Mouse (Mus musculus): ENCODE measurements around the gene Agtpbp1. TPM values are rescaled to one million over a fixed set of nuclear protein-coding genes. Genes with fewer than 3 reads are reported as not detected.

Gene Agtpbp1
- polyA plus RNA-seq, 1 experiment from 2014 or later: 11.3 TPM

- Histone ChIP-seq H3K9me3 (replicated peaks) (no peaks in the 10 kb centered on the region), H3K4me1 (no peaks in the 10 kb centered on the region), H3K4me3 (no peak overlapping the region), H3K36me3 (peaks cover 3% of the 10 kb centered on the region; the same call in 1 of the 2 replicates), H3K27me3 (ENCODE audit: low read depth, poor library complexity, severe bottlenecking) (no peaks in the 10 kb centered on the region), H3K27ac (replicated peaks) (no peak overlapping the region)
- DNase-seq (ENCODE audit: low spot score): no peak
- 91% methylated on average over 6 of the region's 6 CpGs for WGBS
These were observed 65.5 kb downstream of the Agtpbp1 start for GRCm38 (mm10) chr13:59519479-59519878.

- no peaks in the 10 kb centered on the region for H3K9me3 ChIP-seq (replicated peaks)
These were observed 67.0 kb downstream of the Agtpbp1 start for GRCm38 (mm10) chr13:59518016-59518415.

GRCm38 (mm10) chr13:59515074-59515473, 70.0 kb downstream of the Agtpbp1 start:
- Histone ChIP-seq H3K27me3 (ENCODE audit: low read depth, poor library complexity, severe bottlenecking) (no peaks in the 10 kb centered on the region), H3K9me3 (replicated peaks) (no peaks in the 10 kb centered on the region), H3K4me3 (no peak overlapping the region), H3K36me3 (peaks cover 6% of the 10 kb centered on the region; the same call in 1 of the 2 replicates), H3K27ac (replicated peaks) (no peak overlapping the region), H3K4me1 (no peaks in the 10 kb centered on the region)
- peak; percentile 38 for DNase-seq (ENCODE audit: low spot score)
- 16% methylated on average over 7 of the region's 7 CpGs for WGBS

More at GRCm38 (mm10) chr13:59518016-59518415, 67.0 kb downstream of the Agtpbp1 start:
- Histone ChIP-seq H3K27ac (replicated peaks) (no peak overlapping the region), H3K36me3 (peaks cover 3% of the 10 kb centered on the region; the same call in 1 of the 2 replicates), H3K4me1 (no peaks in the 10 kb centered on the region), H3K4me3 (no peak overlapping the region), H3K27me3 (ENCODE audit: low read depth, poor library complexity, severe bottlenecking) (no peaks in the 10 kb centered on the region)
- no peak for DNase-seq (ENCODE audit: low spot score)
- 88% methylated on average over 4 of the region's 4 CpGs for WGBS

DNA sequence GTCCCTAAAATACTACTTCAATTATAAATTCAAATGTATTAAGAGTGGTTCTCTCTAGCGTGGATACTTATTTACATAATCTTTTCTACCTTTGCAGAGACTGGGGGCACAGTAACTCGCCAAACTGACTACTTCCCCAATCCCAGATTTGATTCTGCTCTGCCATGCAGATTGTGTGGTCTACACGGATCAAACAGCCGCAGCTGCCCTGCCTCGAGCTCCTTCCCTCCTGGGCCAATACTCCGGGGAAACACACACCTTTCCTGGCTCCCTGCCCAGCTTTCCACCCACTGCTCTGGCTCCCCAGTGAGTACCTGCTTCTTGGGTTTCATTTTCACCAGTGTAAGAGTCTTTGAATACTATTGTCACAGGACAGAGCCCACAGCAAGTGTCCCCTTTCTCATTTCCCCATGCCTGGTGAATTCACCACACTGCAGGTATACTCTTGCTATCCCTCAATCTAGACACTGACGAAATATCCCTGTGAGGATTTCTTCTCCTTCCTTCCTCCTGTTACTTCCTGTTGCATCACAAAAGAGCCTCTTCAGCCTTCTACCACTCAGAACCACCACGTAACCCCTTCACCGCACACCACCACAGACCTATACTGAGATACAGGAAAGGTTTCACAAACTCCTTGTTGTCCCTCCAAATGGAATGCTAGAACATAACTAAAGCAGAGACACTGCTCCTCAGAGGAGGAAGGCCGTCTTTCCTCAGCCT, 75.2 kb downstream of the Agtpbp1 start:
- no peak for DNase-seq (ENCODE audit: low spot score)
- H3K27me3 ChIP-seq (ENCODE audit: low read depth, poor library complexity, severe bottlenecking): no peaks in the 10 kb centered on the region
- H3K9me3 ChIP-seq (replicated peaks): no peaks in the 10 kb centered on the region
- H3K27ac ChIP-seq (replicated peaks): no peak overlapping the region
- H3K4me3 ChIP-seq: no peak overlapping the region
- H3K4me1 ChIP-seq: no peaks in the 10 kb centered on the region
- peaks cover 6% of the 10 kb centered on the region; the same call in 1 of the 2 replicates for H3K36me3 ChIP-seq
- 83% methylated on average over 10 of the region's 10 CpGs for WGBS

DNA sequence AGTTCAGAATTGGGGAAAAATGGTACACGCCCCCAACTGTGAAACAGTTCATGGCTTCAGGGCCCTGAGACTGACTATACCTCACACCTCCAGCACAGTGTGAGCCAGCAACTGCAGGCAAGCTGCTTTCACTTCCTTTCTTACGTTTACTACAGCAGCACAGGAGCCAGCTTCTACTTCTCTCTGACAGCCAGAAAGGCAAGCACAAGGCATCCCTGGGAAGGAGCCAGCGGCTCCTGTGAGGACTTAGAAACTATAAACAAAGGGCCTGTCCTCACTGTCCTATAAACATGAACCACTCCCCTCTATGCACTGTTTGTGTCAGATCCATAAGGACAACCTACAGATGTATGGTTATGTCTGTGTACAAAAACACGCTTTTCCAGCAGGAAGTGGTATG, 76.4 kb downstream of the Agtpbp1 start:
- WGBS: 78% methylated on average over 4 of the region's 4 CpGs
- no peak overlapping the region for H3K4me3 ChIP-seq
- no peaks in the 10 kb centered on the region for H3K27me3 ChIP-seq (ENCODE audit: low read depth, poor library complexity, severe bottlenecking)
- H3K4me1 ChIP-seq: no peaks in the 10 kb centered on the region
- no peaks in the 10 kb centered on the region for H3K9me3 ChIP-seq (replicated peaks)
- H3K36me3 ChIP-seq: peaks cover 6% of the 10 kb centered on the region; the same call in 1 of the 2 replicates
- H3K27ac ChIP-seq (replicated peaks): no peak overlapping the region
- no peak for DNase-seq (ENCODE audit: low spot score)

DNA sequence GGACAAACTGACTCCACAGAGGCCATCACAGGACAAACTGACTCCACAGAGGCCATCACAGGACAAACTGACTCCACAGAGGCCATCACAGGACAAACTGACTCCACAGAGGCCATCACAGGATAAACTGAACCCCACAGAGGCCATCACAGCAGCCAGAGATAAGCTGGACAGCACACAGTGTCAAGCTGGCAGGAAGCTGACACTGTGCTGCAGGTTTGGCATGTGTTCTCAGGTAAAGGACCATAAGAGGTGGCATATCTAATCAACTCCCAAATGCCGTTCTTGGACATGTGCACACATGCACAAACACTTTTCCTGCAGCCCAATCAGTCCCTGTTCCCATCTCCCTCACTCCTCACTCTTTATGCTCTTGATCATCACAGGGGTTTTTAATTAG, 78.6 kb downstream of the Agtpbp1 start:
- H3K4me1 ChIP-seq: no peaks in the 10 kb centered on the region
- H3K9me3 ChIP-seq (replicated peaks): no peaks in the 10 kb centered on the region
- H3K27ac ChIP-seq (replicated peaks): no peak overlapping the region
- H3K4me3 ChIP-seq: no peak overlapping the region
- no peaks in the 10 kb centered on the region for H3K27me3 ChIP-seq (ENCODE audit: low read depth, poor library complexity, severe bottlenecking)
- peaks cover 4% of the 10 kb centered on the region; the same call in 1 of the 2 replicates for H3K36me3 ChIP-seq
- WGBS: 93% methylated on average over 1 of the region's 1 CpGs
- no peak for DNase-seq (ENCODE audit: low spot score)

DNA sequence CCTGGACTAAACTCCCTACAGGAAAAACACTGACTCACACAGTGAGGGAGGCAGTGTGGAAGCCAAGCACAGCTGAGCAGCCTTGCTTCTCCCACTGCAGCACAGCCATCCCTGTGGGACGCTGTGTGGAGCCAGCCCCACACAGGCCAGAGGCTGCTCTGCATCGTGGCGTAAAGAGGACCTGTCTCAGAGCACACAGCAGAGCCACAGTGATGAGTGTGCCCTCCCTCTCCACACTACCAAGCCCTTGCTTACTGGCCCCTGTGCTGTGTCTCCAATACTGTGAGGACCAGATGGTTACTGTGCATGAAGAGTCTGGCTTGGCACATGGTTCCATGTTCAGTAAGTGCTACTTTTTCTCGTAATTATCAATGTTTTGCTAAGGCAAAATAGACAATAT, 79.2 kb downstream of the Agtpbp1 start:
- Histone ChIP-seq H3K4me3 (no peak overlapping the region), H3K27ac (replicated peaks) (no peak overlapping the region), H3K9me3 (replicated peaks) (no peaks in the 10 kb centered on the region), H3K4me1 (no peaks in the 10 kb centered on the region), H3K36me3 (peaks cover 4% of the 10 kb centered on the region; the same call in 1 of the 2 replicates), H3K27me3 (ENCODE audit: low read depth, poor library complexity, severe bottlenecking) (no peaks in the 10 kb centered on the region)
- no peak for DNase-seq (ENCODE audit: low spot score)
- 81% methylated on average over 4 of the region's 4 CpGs for WGBS

- peaks cover 10% of the 10 kb centered on the region; the same call in 1 of the 2 replicates for H3K36me3 ChIP-seq
- WGBS: 82% methylated on average over 4 of the region's 4 CpGs
- H3K4me3 ChIP-seq: no peak overlapping the region
- no peaks in the 10 kb centered on the region for H3K4me1 ChIP-seq
- H3K27ac ChIP-seq (replicated peaks): no peak overlapping the region
- no peaks in the 10 kb centered on the region for H3K27me3 ChIP-seq (ENCODE audit: low read depth, poor library complexity, severe bottlenecking)
- no peaks in the 10 kb centered on the region for H3K9me3 ChIP-seq (replicated peaks)
- no peak for DNase-seq (ENCODE audit: low spot score)
These were observed 81.4 kb downstream of the Agtpbp1 start for GRCm38 (mm10) chr13:59503581-59503980.

GRCm38 (mm10) chr13:59499831-59500230, 85.2 kb downstream of the Agtpbp1 start:
- no peak for DNase-seq (ENCODE audit: low spot score)
- 91% methylated on average over 6 of the region's 6 CpGs for WGBS
- Histone ChIP-seq H3K27ac (replicated peaks) (no peak overlapping the region), H3K4me3 (no peak overlapping the region), H3K4me1 (peaks cover 9% of the 10 kb centered on the region), H3K27me3 (ENCODE audit: low read depth, poor library complexity, severe bottlenecking) (no peaks in the 10 kb centered on the region), H3K9me3 (replicated peaks) (no peaks in the 10 kb centered on the region), H3K36me3 (peaks cover 11% of the 10 kb centered on the region)

GRCm38 (mm10) chr13:59499374-59499773, 85.7 kb downstream of the Agtpbp1 start:
- WGBS: 93% methylated on average over 2 of the region's 2 CpGs
- Histone ChIP-seq H3K36me3 (peaks cover 16% of the 10 kb centered on the region), H3K9me3 (replicated peaks) (no peaks in the 10 kb centered on the region), H3K27me3 (ENCODE audit: low read depth, poor library complexity, severe bottlenecking) (no peaks in the 10 kb centered on the region), H3K27ac (replicated peaks) (no peak overlapping the region), H3K4me1 (peaks cover 9% of the 10 kb centered on the region), H3K4me3 (no peak overlapping the region)
- DNase-seq (ENCODE audit: low spot score): no peak

DNA sequence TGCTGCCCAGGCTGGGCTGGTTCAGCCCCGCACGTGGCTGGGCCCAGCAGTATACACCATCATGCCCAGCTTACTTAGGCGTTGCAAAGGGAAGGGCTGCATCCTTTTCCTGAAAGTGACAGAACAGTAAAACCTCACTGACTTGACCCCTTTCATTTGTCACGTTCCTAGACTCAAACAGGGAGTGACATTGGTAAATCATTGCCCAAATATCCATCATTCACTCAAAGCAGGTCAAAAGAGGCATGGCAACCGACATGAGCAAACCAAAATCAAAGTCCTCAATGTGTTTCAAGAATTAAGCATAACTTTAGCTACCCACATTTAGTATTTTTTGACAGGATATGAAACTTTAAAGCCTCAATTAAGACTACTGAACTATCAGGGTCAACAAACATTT, 86.8 kb downstream of the Agtpbp1 start:
- 87% methylated on average over 5 of the region's 5 CpGs for WGBS
- H3K4me1 ChIP-seq: peaks cover 9% of the 10 kb centered on the region
- H3K27me3 ChIP-seq (ENCODE audit: low read depth, poor library complexity, severe bottlenecking): no peaks in the 10 kb centered on the region
- H3K27ac ChIP-seq (replicated peaks): no peak overlapping the region
- H3K9me3 ChIP-seq (replicated peaks): no peaks in the 10 kb centered on the region
- no peak for DNase-seq (ENCODE audit: low spot score)
- H3K36me3 ChIP-seq: peaks cover 19% of the 10 kb centered on the region
- H3K4me3 ChIP-seq: no peak overlapping the region

GRCm38 (mm10) chr13:59495839-59496238, 89.2 kb downstream of the Agtpbp1 start:
- Histone ChIP-seq H3K9me3 (replicated peaks) (no peaks in the 10 kb centered on the region), H3K4me3 (no peak overlapping the region), H3K27ac (replicated peaks) (peak overlapping the region; percentile 39; the same call in 1 of the 2 replicates), H3K27me3 (ENCODE audit: low read depth, poor library complexity, severe bottlenecking) (no peaks in the 10 kb centered on the region), H3K4me1 (peaks cover 9% of the 10 kb centered on the region), H3K36me3 (peaks cover 19% of the 10 kb centered on the region)
- DNase-seq (ENCODE audit: low spot score): peak; percentile 26
- 26% methylated on average over 8 of the region's 8 CpGs for WGBS

- peaks cover 15% of the 10 kb centered on the region for H3K36me3 ChIP-seq
- peaks cover 9% of the 10 kb centered on the region for H3K4me1 ChIP-seq
- H3K27ac ChIP-seq (replicated peaks): no peak overlapping the region
- 86% methylated on average over 5 of the region's 5 CpGs for WGBS
- H3K9me3 ChIP-seq (replicated peaks): no peaks in the 10 kb centered on the region
- no peak overlapping the region for H3K4me3 ChIP-seq
- H3K27me3 ChIP-seq (ENCODE audit: low read depth, poor library complexity, severe bottlenecking): no peaks in the 10 kb centered on the region
- DNase-seq (ENCODE audit: low spot score): no peak
These were observed 90.3 kb downstream of the Agtpbp1 start for GRCm38 (mm10) chr13:59494619-59495262.

Measured in midbrain, embryonic 10.5 days (tissue).